Mouse (Mus musculus): ENCODE measurements around the gene Gab1. TPM values are rescaled to one million over a fixed set of nuclear protein-coding genes. Genes with fewer than 3 reads are reported as not detected.
"Not testable (repeated sequence)": the region's sequence is repeated elsewhere in the genome, so short reads cannot be mapped to it uniquely, and the experiment has no call there.

Gab1 gene
- total and polyA plus RNA-seq, 3 experiments, result 4.0 to 8.1 TPM; not detected in 1

- Histone ChIP-seq H3K27ac (ENCODE audit: control insufficient read depth, low read depth, low read length) (peak within 1 kb of the TSS; percentile 98), H3K9ac (ENCODE audit: control insufficient read depth, low read depth, low read length, poor library complexity, severe bottlenecking) (peak within 1 kb of the TSS; percentile 97), H3K36me3 (ENCODE audit: control insufficient read depth in 1 of 2, insufficient read depth in 2 of 2, low read length in 2 of 2) (peaks cover 11 to 17% of the 10 kb centered on the region in 2 experiments), H3K79me2 (ENCODE audit: control insufficient read depth, insufficient read depth, low read length, poor library complexity) (peaks cover 20% of the 10 kb centered on the region), H3K4me3 (ENCODE audit: control insufficient read depth in 1 of 2, insufficient read depth in 1 of 2, low read depth in 2 of 2, low read length in 2 of 2) (peak within 1 kb of the TSS; percentile 96 to 99)
- H3K4me1 ChIP-seq (ENCODE audit: control insufficient read depth in 1 of 2, insufficient read depth in 2 of 2, low read length in 2 of 2); H3K27me3 ChIP-seq (ENCODE audit: control insufficient read depth in 1 of 2, insufficient read depth in 2 of 2, low read length in 2 of 2); H3K9me3 ChIP-seq (replicated peaks; ENCODE audit: insufficient read depth, low read length): not testable (repeated sequence)
- peak; percentile 95 for DNase-seq (ENCODE audit: low read depth, low spot score)
- TF ChIP-seq ZMIZ1 (IDR thresholded peaks at IDR 0.05; ENCODE audit: low read depth, low read length), result peak; percentile 41; the same call in 1 of the 2 replicates
- peak; percentile 53; the same call in 1 of the 2 replicates for TF ChIP-seq POLR2AphosphoS2 (IDR thresholded peaks at IDR 0.05; ENCODE audit: low read length)
- 0 out of 2 replicates have a peak, but pooled peaks have one; percentile 78 for TF ChIP-seq UBTF (IDR thresholded peaks at IDR 0.05; ENCODE audit: borderline replicate concordance, insufficient read depth, low read depth, low read length)
- TF ChIP-seq ETS1 (IDR thresholded peaks at IDR 0.05; ENCODE audit: low read depth, low read length), result peak; percentile 25; the same call in 1 of the 2 replicates
- TF ChIP-seq TCF12 (IDR thresholded peaks at IDR 0.05; ENCODE audit: low read depth, low read length), result peak; percentile 50
- TF ChIP-seq CHD2 (IDR thresholded peaks at IDR 0.05; ENCODE audit: low read length), result peak; percentile 69; the same call in 1 of the 2 replicates
- TF ChIP-seq CTCF (IDR thresholded peaks at IDR 0.05 in 2 of 3, conservative IDR thresholded peaks at IDR 0.05 in 1 of 3; ENCODE audit: control insufficient read depth in 1 of 3, insufficient read depth in 1 of 3, low read depth in 2 of 3, low read length in 3 of 3, poor library complexity in 1 of 3, severe bottlenecking in 1 of 3), result 0 out of 6 replicates have a peak, but pooled peaks of 1 of the 3 experiments have one; percentile 7
- TF ChIP-seq SIN3A (IDR thresholded peaks at IDR 0.05; ENCODE audit: low read length), result peak; percentile 52
- TF ChIP-seq NRF1 (IDR thresholded peaks at IDR 0.05; ENCODE audit: insufficient read depth, low read depth, low read length, poor library complexity, severe bottlenecking), result peak; percentile 69
- peak; percentile 70 for TF ChIP-seq HCFC1 (IDR thresholded peaks at IDR 0.05; ENCODE audit: low read depth, low read length)
- TF ChIP-seq POLR2A (IDR thresholded peaks at IDR 0.05; ENCODE audit: control insufficient read depth in 1 of 2, insufficient read depth in 1 of 2, low read depth in 1 of 2, low read length in 2 of 2, poor library complexity in 1 of 2), result peak; percentile 66 to 74; a peak in 3 of 4 replicates
- TF ChIP-seq NELFE (IDR thresholded peaks at IDR 0.05; ENCODE audit: low read depth, low read length), result peak; percentile 55
Measured at GRCm38 (mm10) chr8:80739155-80739924, 141.0 kb downstream of the Gab1 start, which contains the start of gene Smarca5. TSS of gene Smarca5 (minus strand) at chr8:80739497.

GRCm38 (mm10) chr8:80738388-80739154 is 141.7 kb downstream of the Gab1 start:
- Histone ChIP-seq H3K9me3 (replicated peaks; ENCODE audit: insufficient read depth, low read length) (no peaks in the 10 kb centered on the region), H3K4me3 (ENCODE audit: control insufficient read depth in 1 of 2, insufficient read depth in 1 of 2, low read depth in 2 of 2, low read length in 2 of 2) (peak overlapping the region; percentile 96 to 99), H3K4me1 (ENCODE audit: control insufficient read depth in 1 of 2, insufficient read depth in 2 of 2, low read length in 2 of 2) (peaks cover 0 to 4% of the 10 kb centered on the region in 2 experiments), H3K36me3 (ENCODE audit: control insufficient read depth in 1 of 2, insufficient read depth in 2 of 2, low read length in 2 of 2) (peaks cover 17 to 22% of the 10 kb centered on the region in 2 experiments), H3K27me3 (ENCODE audit: control insufficient read depth in 1 of 2, insufficient read depth in 2 of 2, low read length in 2 of 2) (no peaks in the 10 kb centered on the region), H3K27ac (ENCODE audit: control insufficient read depth, low read depth, low read length) (peak overlapping the region; percentile 75), H3K79me2 (ENCODE audit: control insufficient read depth, insufficient read depth, low read length, poor library complexity) (peaks cover 20% of the 10 kb centered on the region), H3K9ac (ENCODE audit: control insufficient read depth, low read depth, low read length, poor library complexity, severe bottlenecking) (peak overlapping the region; percentile 97)
- DNase-seq (ENCODE audit: low read depth, low spot score), result peak; percentile 68
- TF ChIP-seq MXI1 (IDR thresholded peaks at IDR 0.05; ENCODE audit: low read depth, low read length) (peak; percentile 18; the same call in 1 of the 2 replicates), ETS1 (IDR thresholded peaks at IDR 0.05; ENCODE audit: low read depth, low read length) (0 out of 2 replicates have a peak, but pooled peaks have one; percentile 7), KAT2A (conservative IDR thresholded peaks at IDR 0.05; ENCODE audit: low read depth, low read length) (no peak), CTCF (IDR thresholded peaks at IDR 0.05 in 2 of 3, conservative IDR thresholded peaks at IDR 0.05 in 1 of 3; ENCODE audit: control insufficient read depth in 1 of 3, insufficient read depth in 1 of 3, low read depth in 2 of 3, low read length in 3 of 3, poor library complexity in 1 of 3, severe bottlenecking in 1 of 3) (no peak), UBTF (IDR thresholded peaks at IDR 0.05; ENCODE audit: borderline replicate concordance, insufficient read depth, low read depth, low read length) (0 out of 2 replicates have a peak, but pooled peaks have one; percentile 43), NRF1 (IDR thresholded peaks at IDR 0.05; ENCODE audit: insufficient read depth, low read depth, low read length, poor library complexity, severe bottlenecking) (peak; percentile 40; the same call in 1 of the 2 replicates)
